Mouse (Mus musculus): Measurements from ENCODE around the gene Ccdc162. TPM values are rescaled to one million over a fixed set of nuclear protein-coding genes. Genes with fewer than 3 reads are reported as not detected.

The Ccdc162 gene
- polyA plus RNA-seq, 1 experiment from 2014 or later, result 0.51 TPM

- no peak overlapping the region for H3K4me3 ChIP-seq (ENCODE audit: low read depth, low read length)
- H3K27me3 ChIP-seq (ENCODE audit: control insufficient read depth, insufficient read depth, low read length), result no peaks in the 10 kb centered on the region
- H3K9ac ChIP-seq (replicated peaks; ENCODE audit: low read depth, low read length), result no peak overlapping the region
- 79% methylated on average over 9 of the region's 9 CpGs for WGBS
- H3K9me3 ChIP-seq (ENCODE audit: control insufficient read depth, low read depth, low read length), result no peaks in the 10 kb centered on the region
- no peaks in the 10 kb centered on the region; the same call in 1 of the 2 replicates for H3K4me1 ChIP-seq (ENCODE audit: control insufficient read depth, insufficient read depth, low read length)
- H3K27ac ChIP-seq (ENCODE audit: low read length), result no peak overlapping the region
- no peak for ATAC-seq (ENCODE audit: insufficient number of reproducible peaks, insufficient read depth, low FRiP score, low read depth)
- H3K4me2 ChIP-seq (replicated peaks; ENCODE audit: low read depth, low read length), result no peak overlapping the region
- no peaks in the 10 kb centered on the region for H3K36me3 ChIP-seq (ENCODE audit: control insufficient read depth, insufficient read depth, low read length)
Observed at GRCm38 (mm10) chr10:41719587-41719986, 3.2 kb upstream of the Ccdc162 start.

- no peaks in the 10 kb centered on the region for H3K9me3 ChIP-seq (ENCODE audit: control insufficient read depth, low read depth, low read length)
- no peaks in the 10 kb centered on the region; the same call in 1 of the 2 replicates for H3K4me1 ChIP-seq (ENCODE audit: control insufficient read depth, insufficient read depth, low read length)
- no peaks in the 10 kb centered on the region for H3K36me3 ChIP-seq (ENCODE audit: control insufficient read depth, insufficient read depth, low read length)
- H3K4me3 ChIP-seq (ENCODE audit: low read depth, low read length), result no peak overlapping the region
- no peak overlapping the region for H3K4me2 ChIP-seq (replicated peaks; ENCODE audit: low read depth, low read length)
- WGBS, result 93% methylated on average over 14 of the region's 14 CpGs
- ATAC-seq (ENCODE audit: insufficient number of reproducible peaks, insufficient read depth, low FRiP score, low read depth), result no peak
- no peak overlapping the region; the same call in 1 of the 2 replicates for H3K27ac ChIP-seq (ENCODE audit: low read length)
- no peaks in the 10 kb centered on the region for H3K27me3 ChIP-seq (ENCODE audit: control insufficient read depth, insufficient read depth, low read length)
- no peak overlapping the region for H3K9ac ChIP-seq (replicated peaks; ENCODE audit: low read depth, low read length)
Observed at GRCm38 (mm10) chr10:41715557-41715956, 877 bp downstream of the Ccdc162 start.

- Histone ChIP-seq H3K27me3 (ENCODE audit: control insufficient read depth, insufficient read depth, low read length) (no peaks in the 10 kb centered on the region), H3K4me1 (ENCODE audit: control insufficient read depth, insufficient read depth, low read length) (no peaks in the 10 kb centered on the region; the same call in 1 of the 2 replicates), H3K4me2 (replicated peaks; ENCODE audit: low read depth, low read length) (no peak overlapping the region), H3K9me3 (ENCODE audit: control insufficient read depth, low read depth, low read length) (no peaks in the 10 kb centered on the region), H3K9ac (replicated peaks; ENCODE audit: low read depth, low read length) (no peak overlapping the region), H3K36me3 (ENCODE audit: control insufficient read depth, insufficient read depth, low read length) (no peaks in the 10 kb centered on the region), H3K4me3 (ENCODE audit: low read depth, low read length) (no peak overlapping the region), H3K27ac (ENCODE audit: low read length) (no peak overlapping the region)
- no peak for ATAC-seq (ENCODE audit: insufficient number of reproducible peaks, insufficient read depth, low FRiP score, low read depth)
- 70% methylated on average over 7 of the region's 7 CpGs for WGBS
Observed at GRCm38 (mm10) chr10:41711467-41711866, 5.0 kb downstream of the Ccdc162 start.

GRCm38 (mm10) chr10:41710773-41711172, 5.7 kb downstream of the Ccdc162 start:
- Histone ChIP-seq H3K9me3 (ENCODE audit: control insufficient read depth, low read depth, low read length) (no peaks in the 10 kb centered on the region), H3K27me3 (ENCODE audit: control insufficient read depth, insufficient read depth, low read length) (no peaks in the 10 kb centered on the region), H3K9ac (replicated peaks; ENCODE audit: low read depth, low read length) (no peak overlapping the region), H3K4me2 (replicated peaks; ENCODE audit: low read depth, low read length) (no peak overlapping the region), H3K4me3 (ENCODE audit: low read depth, low read length) (no peak overlapping the region), H3K4me1 (ENCODE audit: control insufficient read depth, insufficient read depth, low read length) (no peaks in the 10 kb centered on the region), H3K27ac (ENCODE audit: low read length) (no peak overlapping the region), H3K36me3 (ENCODE audit: control insufficient read depth, insufficient read depth, low read length) (no peaks in the 10 kb centered on the region)
- no peak for ATAC-seq (ENCODE audit: insufficient number of reproducible peaks, insufficient read depth, low FRiP score, low read depth)
- 90% methylated on average over 8 of the region's 8 CpGs for WGBS

- H3K27ac ChIP-seq (ENCODE audit: low read length), result no peak overlapping the region
- no peaks in the 10 kb centered on the region for H3K4me1 ChIP-seq (ENCODE audit: control insufficient read depth, insufficient read depth, low read length)
- no peak overlapping the region for H3K4me2 ChIP-seq (replicated peaks; ENCODE audit: low read depth, low read length)
- WGBS, result 85% methylated on average over 8 of the region's 8 CpGs
- no peaks in the 10 kb centered on the region for H3K27me3 ChIP-seq (ENCODE audit: control insufficient read depth, insufficient read depth, low read length)
- H3K36me3 ChIP-seq (ENCODE audit: control insufficient read depth, insufficient read depth, low read length), result no peaks in the 10 kb centered on the region
- no peak overlapping the region for H3K4me3 ChIP-seq (ENCODE audit: low read depth, low read length)
- ATAC-seq (ENCODE audit: insufficient number of reproducible peaks, insufficient read depth, low FRiP score, low read depth), result no peak
- no peak overlapping the region for H3K9ac ChIP-seq (replicated peaks; ENCODE audit: low read depth, low read length)
- no peaks in the 10 kb centered on the region for H3K9me3 ChIP-seq (ENCODE audit: control insufficient read depth, low read depth, low read length)
Observed at GRCm38 (mm10) chr10:41709341-41709740, 7.1 kb downstream of the Ccdc162 start.

- WGBS, result 79% methylated on average over 5 of the region's 5 CpGs
- Histone ChIP-seq H3K9me3 (ENCODE audit: control insufficient read depth, low read depth, low read length) (no peaks in the 10 kb centered on the region), H3K4me2 (replicated peaks; ENCODE audit: low read depth, low read length) (no peak overlapping the region), H3K4me1 (ENCODE audit: control insufficient read depth, insufficient read depth, low read length) (no peaks in the 10 kb centered on the region), H3K27ac (ENCODE audit: low read length) (no peak overlapping the region), H3K9ac (replicated peaks; ENCODE audit: low read depth, low read length) (no peak overlapping the region), H3K27me3 (ENCODE audit: control insufficient read depth, insufficient read depth, low read length) (no peaks in the 10 kb centered on the region), H3K4me3 (ENCODE audit: low read depth, low read length) (no peak overlapping the region), H3K36me3 (ENCODE audit: control insufficient read depth, insufficient read depth, low read length) (no peaks in the 10 kb centered on the region)
- ATAC-seq (ENCODE audit: insufficient number of reproducible peaks, insufficient read depth, low FRiP score, low read depth), result no peak
Observed at GRCm38 (mm10) chr10:41699669-41700068, 16.8 kb downstream of the Ccdc162 start.

GRCm38 (mm10) chr10:41697040-41697439, 19.4 kb downstream of the Ccdc162 start:
- H3K9me3 ChIP-seq (ENCODE audit: control insufficient read depth, low read depth, low read length), result no peaks in the 10 kb centered on the region
- no peak overlapping the region for H3K4me3 ChIP-seq (ENCODE audit: low read depth, low read length)
- 68% methylated on average over 11 of the region's 11 CpGs for WGBS
- no peak for ATAC-seq (ENCODE audit: insufficient number of reproducible peaks, insufficient read depth, low FRiP score, low read depth)
- H3K27me3 ChIP-seq (ENCODE audit: control insufficient read depth, insufficient read depth, low read length), result no peaks in the 10 kb centered on the region
- no peak overlapping the region for H3K9ac ChIP-seq (replicated peaks; ENCODE audit: low read depth, low read length)
- H3K36me3 ChIP-seq (ENCODE audit: control insufficient read depth, insufficient read depth, low read length), result no peaks in the 10 kb centered on the region
- no peak overlapping the region for H3K4me2 ChIP-seq (replicated peaks; ENCODE audit: low read depth, low read length)
- no peak overlapping the region for H3K27ac ChIP-seq (ENCODE audit: low read length)
- no peaks in the 10 kb centered on the region for H3K4me1 ChIP-seq (ENCODE audit: control insufficient read depth, insufficient read depth, low read length)

- Histone ChIP-seq H3K9me3 (ENCODE audit: control insufficient read depth, low read depth, low read length) (no peaks in the 10 kb centered on the region), H3K4me1 (ENCODE audit: control insufficient read depth, insufficient read depth, low read length) (no peaks in the 10 kb centered on the region), H3K9ac (replicated peaks; ENCODE audit: low read depth, low read length) (no peak overlapping the region), H3K4me2 (replicated peaks; ENCODE audit: low read depth, low read length) (no peak overlapping the region), H3K27ac (ENCODE audit: low read length) (no peak overlapping the region), H3K27me3 (ENCODE audit: control insufficient read depth, insufficient read depth, low read length) (no peaks in the 10 kb centered on the region), H3K36me3 (ENCODE audit: control insufficient read depth, insufficient read depth, low read length) (no peaks in the 10 kb centered on the region), H3K4me3 (ENCODE audit: low read depth, low read length) (no peak overlapping the region)
- no peak for ATAC-seq (ENCODE audit: insufficient number of reproducible peaks, insufficient read depth, low FRiP score, low read depth)
- WGBS, result 75% methylated on average over 4 of the region's 4 CpGs
Observed at GRCm38 (mm10) chr10:41690978-41691377, 25.5 kb downstream of the Ccdc162 start.
